Comparison of ENCODE assay signal across 8 mouse cellular contexts in genomic region chr2:92182146-92182756, GRCm38 (mm10).
DNase-seq lines count a peak whose midpoint lies in the region; ATAC-seq and TF ChIP-seq lines count a peak whose summit lies in the region.

No protein-coding gene starts in this region.

- no peaks in the 10 kb centered on the region for H3K9me3 ChIP-seq in E14TG2a.4 (ENCODE audit: low read length)
- no peaks in the 10 kb centered on the region for H3K9me3 ChIP-seq in forebrain, postnatal 0 days (ENCODE audit: low read length)

- TF ChIP-seq EP300 in heart, adult 2 months (IDR thresholded peaks at IDR 0.05; ENCODE audit: insufficient read depth, low read depth, low read length) = no peak

- H3K27ac ChIP-seq in heart, adult 2 months = peak overlapping the region; percentile 90
- H3K27ac ChIP-seq in forebrain, postnatal 0 days (ENCODE audit: low read depth, low read length) = peak overlapping the region; percentile 100

- no peaks in the 10 kb centered on the region for H3K27me3 ChIP-seq in heart, adult 2 months (ENCODE audit: control insufficient read depth, insufficient read depth, low read length)
- no peaks in the 10 kb centered on the region for H3K27me3 ChIP-seq in E14TG2a.4 (ENCODE audit: insufficient read depth, low read length)
- no peaks in the 10 kb centered on the region for H3K27me3 ChIP-seq in forebrain, postnatal 0 days (ENCODE audit: insufficient read depth, low read length)

- H3K4me2 ChIP-seq in forebrain, postnatal 0 days (ENCODE audit: low read depth) = peak overlapping the region; percentile 88

- DNase-seq in heart, adult 2 months = no peak
- no peak for DNase-seq in heart, adult 9 months (ENCODE audit: low spot score in 2 of 2)
- no peak for DNase-seq in forebrain, postnatal 0 days
- DNase-seq in mesoderm, embryonic 11.5 days (ENCODE audit: low read depth, low spot score) = peak; percentile 12
- no peak for DNase-seq in thymus, postnatal 4 days
- no peak for DNase-seq in adrenal gland, postnatal 36 days

- H3K79me2 ChIP-seq in heart, adult 2 months (replicated peaks; ENCODE audit: control insufficient read depth, insufficient read depth, low read length) = 0 out of 2 replicates have a peak, but pooled peaks cover 1% of the 10 kb centered on the region

- no peak for TF ChIP-seq POLR2A in heart, adult 2 months (IDR thresholded peaks at IDR 0.05; ENCODE audit: insufficient read depth, low read depth, low read length)

- peak overlapping the region; percentile 84 for H3K4me3 ChIP-seq in heart, adult 2 months
- peak overlapping the region; percentile 88 for H3K4me3 ChIP-seq in E14TG2a.4 (replicated peaks; ENCODE audit: low read length)
- H3K4me3 ChIP-seq in forebrain, postnatal 0 days (ENCODE audit: low read depth, low read length) = peak overlapping the region; percentile 58

- WGBS in heart, adult 2 months = 14% methylated on average over 11 of the region's 11 CpGs
- WGBS in forebrain, postnatal 0 days = 2% methylated on average over 11 of the region's 11 CpGs

- no peak for TF ChIP-seq CTCF in heart, adult 2 months (IDR thresholded peaks at IDR 0.05)
- TF ChIP-seq CTCF in E14TG2a.4 (conservative IDR thresholded peaks at IDR 0.05; ENCODE audit: low read length) = no peak
- TF ChIP-seq CTCF in forebrain, postnatal 0 days (IDR thresholded peaks at IDR 0.05; ENCODE audit: low read depth) = no peak

- ATAC-seq in forebrain, postnatal 0 days = no peak
- ATAC-seq in megakaryocyte-erythroid progenitor cell, adult 5-6 weeks (replicated peaks; ENCODE audit: low FRiP score, low TSS enrichment, poor library complexity, severe bottlenecking) = no peak

- peaks cover 8% of the 10 kb centered on the region for H3K36me3 ChIP-seq in heart, adult 2 months (ENCODE audit: control insufficient read depth, insufficient read depth, low read length)
- H3K36me3 ChIP-seq in E14TG2a.4 (ENCODE audit: insufficient read depth, low read length) = no peaks in the 10 kb centered on the region
- no peaks in the 10 kb centered on the region for H3K36me3 ChIP-seq in forebrain, postnatal 0 days (ENCODE audit: insufficient read depth)

- H3K4me1 ChIP-seq in heart, adult 2 months (ENCODE audit: control insufficient read depth, insufficient read depth, low read length) = peaks cover 2% of the 10 kb centered on the region
- peaks cover 39% of the 10 kb centered on the region for H3K4me1 ChIP-seq in E14TG2a.4 (replicated peaks; ENCODE audit: low read depth, low read length)
- H3K4me1 ChIP-seq in forebrain, postnatal 0 days (ENCODE audit: insufficient read depth) = peaks cover 14% of the 10 kb centered on the region

- peak overlapping the region; percentile 81; the same call in 1 of the 2 replicates for H3K9ac ChIP-seq in heart, adult 2 months (ENCODE audit: low read depth, low read length)
- H3K9ac ChIP-seq in forebrain, postnatal 0 days = peak overlapping the region; percentile 82

- intact Hi-C loops in heart, adult 2 months (cut with DNase I) = loop anchor here (5.0 kb wide), 3 partner anchors 125 to 250 kb away; partner anchors contain the start of gene Cry2
